In genomic region chr3:135580439-135581275, GRCm38 (mm10) we compare ENCODE assay signal across 10 mouse cellular contexts.
A peak's percentile ranks its signal among the peaks of the same experiment; 100 is the strongest.
DNase-seq lines count a peak whose midpoint lies in the region; ATAC-seq and TF ChIP-seq lines count a peak whose summit lies in the region.
"Had no signal": no experiment of that assay in that cellular context is flagged by ENCODE, and none has a peak within 500 bp of the region (broad histone marks: within the 10 kb centered on the region; RNA-seq: fewer than 3 reads in every experiment).

No protein-coding gene starts in this region.

- no peaks in the 10 kb centered on the region for H3K27me3 ChIP-seq in thymus, adult 2 months (ENCODE audit: control insufficient read depth, insufficient read depth, low read length)
- no peaks in the 10 kb centered on the region for H3K27me3 ChIP-seq in limb, embryonic 14.5 days (ENCODE audit: control insufficient read depth, insufficient read depth, low read length)
- H3K27me3 ChIP-seq in stomach, postnatal 0 days (ENCODE audit: control insufficient read depth, insufficient read depth, low read length) = no peaks in the 10 kb centered on the region
- H3K27me3 ChIP-seq in forebrain, postnatal 0 days (ENCODE audit: insufficient read depth, low read length) = no peaks in the 10 kb centered on the region

- WGBS in thymus, adult 2 months = 51% methylated on average over 21 of the region's 21 CpGs
- 55% methylated on average over 21 of the region's 21 CpGs for WGBS in limb, embryonic 14.5 days
- WGBS in stomach, postnatal 0 days = 66% methylated on average over 21 of the region's 21 CpGs
- 83% methylated on average over 21 of the region's 21 CpGs for WGBS in forebrain, postnatal 0 days

- TF ChIP-seq EP300 in stomach, postnatal 0 days (optimal IDR thresholded peaks at IDR 0.05) = no peak

- TF ChIP-seq CTCF in gastrocnemius, adult 2 months (IDR thresholded peaks at IDR 0.05) = no peak
- TF ChIP-seq CTCF in thymus, adult 2 months (IDR thresholded peaks at IDR 0.05; ENCODE audit: borderline replicate concordance, control insufficient read depth, extremely low read depth, insufficient read depth, low read length, poor library complexity) = no peak
- TF ChIP-seq CTCF in stomach, postnatal 0 days (IDR thresholded peaks at IDR 0.05; ENCODE audit: low read depth) = no peak
- no peak for TF ChIP-seq CTCF in forebrain, postnatal 0 days (IDR thresholded peaks at IDR 0.05; ENCODE audit: low read depth)

- H3K27ac ChIP-seq in gastrocnemius, adult 2 months = peak overlapping the region; percentile 70
- no peak overlapping the region for H3K27ac ChIP-seq in thymus, adult 2 months (ENCODE audit: control insufficient read depth, insufficient read depth, low read length)
- H3K27ac ChIP-seq in limb, embryonic 14.5 days (replicated peaks; ENCODE audit: low read depth, low read length) = no peak overlapping the region
- no peak overlapping the region for H3K27ac ChIP-seq in stomach, postnatal 0 days (replicated peaks)
- no peak overlapping the region for H3K27ac ChIP-seq in forebrain, postnatal 0 days (ENCODE audit: low read depth, low read length)

- H3K4me1 ChIP-seq in thymus, adult 2 months (replicated peaks; ENCODE audit: control insufficient read depth, insufficient read depth, low read length) = peaks cover 42% of the 10 kb centered on the region
- peaks cover 21% of the 10 kb centered on the region for H3K4me1 ChIP-seq in limb, embryonic 14.5 days (ENCODE audit: control insufficient read depth, insufficient read depth, low read length)
- no peaks in the 10 kb centered on the region; the same call in 1 of the 2 replicates for H3K4me1 ChIP-seq in stomach, postnatal 0 days (replicated peaks; ENCODE audit: control insufficient read depth, insufficient read depth)
- H3K4me1 ChIP-seq in forebrain, postnatal 0 days (ENCODE audit: insufficient read depth) = no peaks in the 10 kb centered on the region

- intact Hi-C loops in gastrocnemius, adult 2 months (cut with DNase I) = loop anchor here (2.0 to 5.0 kb wide), 2 partner anchors 178 to 298 kb away; partner anchors contain the start of gene Bdh2

- ATAC-seq in limb, embryonic 14.5 days (ENCODE audit: low FRiP score, low read depth) = peak; percentile 48; the same call in 1 of the 2 replicates
- ATAC-seq in stomach, postnatal 0 days (ENCODE audit: low FRiP score, low TSS enrichment) = 0 out of 2 replicates have a peak, but pooled peaks have one; percentile 24
- no peak for ATAC-seq in forebrain, postnatal 0 days

- H3K9ac ChIP-seq in limb, embryonic 14.5 days (ENCODE audit: low read depth, low read length, severe bottlenecking) = no peak overlapping the region
- no peak overlapping the region for H3K9ac ChIP-seq in stomach, postnatal 0 days (ENCODE audit: low read length)
- H3K9ac ChIP-seq in forebrain, postnatal 0 days = no peak overlapping the region

- DNase-seq in gastrocnemius, adult 2 months = peak; percentile 36
- no peak for DNase-seq in gastrocnemius, adult 8-10 months (ENCODE audit: low spot score in 2 of 2)
- DNase-seq in thymus, postnatal 0 days (ENCODE audit: low spot score) = peak; percentile 61
- no peak for DNase-seq in thymus, adult 2 months
- DNase-seq in limb, embryonic 14.5 days (ENCODE audit: low spot score) = peak; percentile 43
- DNase-seq in stomach, postnatal 0 days (ENCODE audit: low spot score) = no peak
- DNase-seq in right cerebral cortex, postnatal 4 days = no peak
- DNase-seq in forebrain, postnatal 0 days = no peak
- DNase-seq: adrenal gland, postnatal 14 days; layer of hippocampus, adult 9-11 months had no signal

- peaks cover 4% of the 10 kb centered on the region; the same call in 1 of the 2 replicates for H3K36me3 ChIP-seq in thymus, adult 2 months (ENCODE audit: control insufficient read depth, insufficient read depth, low read length)
- peaks cover 16% of the 10 kb centered on the region for H3K36me3 ChIP-seq in limb, embryonic 14.5 days (ENCODE audit: control insufficient read depth, insufficient read depth, low read length)
- 0 out of 2 replicates have a peak, but pooled peaks cover 4% of the 10 kb centered on the region for H3K36me3 ChIP-seq in stomach, postnatal 0 days (ENCODE audit: control insufficient read depth, insufficient read depth, low read length)
- peaks cover 12% of the 10 kb centered on the region; the same call in 1 of the 2 replicates for H3K36me3 ChIP-seq in forebrain, postnatal 0 days (ENCODE audit: insufficient read depth)

- H3K9me3 ChIP-seq in limb, embryonic 14.5 days (ENCODE audit: control insufficient read depth, low read length) = no peaks in the 10 kb centered on the region
- H3K9me3 ChIP-seq in stomach, postnatal 0 days (ENCODE audit: control insufficient read depth, low read length) = no peaks in the 10 kb centered on the region
- no peaks in the 10 kb centered on the region for H3K9me3 ChIP-seq in forebrain, postnatal 0 days (ENCODE audit: low read length)

- H3K4me2 ChIP-seq in limb, embryonic 14.5 days (replicated peaks; ENCODE audit: low read depth, low read length, severe bottlenecking) = no peak overlapping the region
- H3K4me2 ChIP-seq in stomach, postnatal 0 days (replicated peaks; ENCODE audit: low read depth) = no peak overlapping the region
- H3K4me2 ChIP-seq in forebrain, postnatal 0 days (ENCODE audit: low read depth) = no peak overlapping the region

- TF ChIP-seq POLR2A in thymus, adult 2 months (IDR thresholded peaks at IDR 0.05; ENCODE audit: control insufficient read depth, extremely low read depth, insufficient read depth, low read length, poor library complexity) = no peak
- TF ChIP-seq POLR2A in limb, embryonic 14.5 days (IDR thresholded peaks at IDR 0.05; ENCODE audit: borderline replicate concordance, extremely low read depth, insufficient read depth, insufficient read length) = no peak

- H3K4me3 ChIP-seq in gastrocnemius, adult 2 months = no peak overlapping the region
- no peak overlapping the region for H3K4me3 ChIP-seq in thymus, adult 2 months (ENCODE audit: control insufficient read depth, insufficient read depth, low read length)
- no peak overlapping the region for H3K4me3 ChIP-seq in limb, embryonic 14.5 days (replicated peaks; ENCODE audit: low read length)
- H3K4me3 ChIP-seq in stomach, postnatal 0 days (ENCODE audit: low read depth, low read length) = no peak overlapping the region
- H3K4me3 ChIP-seq in forebrain, postnatal 0 days (ENCODE audit: low read depth, low read length) = no peak overlapping the region

Comparison
In these comparisons a context has a peak if more than half of its experiments do, and no peak if none do; other contexts are left out.
1. DNase-seq: peak in gastrocnemius, adult 2 months (single experiment), thymus, postnatal 0 days (single experiment) and limb, embryonic 14.5 days (single experiment); none in gastrocnemius, adult 8-10 months (0 of 2), thymus, adult 2 months (single experiment), stomach, postnatal 0 days (single experiment), right cerebral cortex, postnatal 4 days (single experiment) and forebrain, postnatal 0 days (single experiment).